Mouse (Mus musculus): ENCODE measurements around the gene Csmd2. TPM values are rescaled to one million over a fixed set of nuclear protein-coding genes. Genes with fewer than 3 reads are reported as not detected.
A peak's percentile ranks its signal among the peaks of the same experiment; 100 is the strongest.

The Csmd2 gene
- polyA plus RNA-seq, 1 experiment from 2014 or later = 11.2 TPM

DNA sequence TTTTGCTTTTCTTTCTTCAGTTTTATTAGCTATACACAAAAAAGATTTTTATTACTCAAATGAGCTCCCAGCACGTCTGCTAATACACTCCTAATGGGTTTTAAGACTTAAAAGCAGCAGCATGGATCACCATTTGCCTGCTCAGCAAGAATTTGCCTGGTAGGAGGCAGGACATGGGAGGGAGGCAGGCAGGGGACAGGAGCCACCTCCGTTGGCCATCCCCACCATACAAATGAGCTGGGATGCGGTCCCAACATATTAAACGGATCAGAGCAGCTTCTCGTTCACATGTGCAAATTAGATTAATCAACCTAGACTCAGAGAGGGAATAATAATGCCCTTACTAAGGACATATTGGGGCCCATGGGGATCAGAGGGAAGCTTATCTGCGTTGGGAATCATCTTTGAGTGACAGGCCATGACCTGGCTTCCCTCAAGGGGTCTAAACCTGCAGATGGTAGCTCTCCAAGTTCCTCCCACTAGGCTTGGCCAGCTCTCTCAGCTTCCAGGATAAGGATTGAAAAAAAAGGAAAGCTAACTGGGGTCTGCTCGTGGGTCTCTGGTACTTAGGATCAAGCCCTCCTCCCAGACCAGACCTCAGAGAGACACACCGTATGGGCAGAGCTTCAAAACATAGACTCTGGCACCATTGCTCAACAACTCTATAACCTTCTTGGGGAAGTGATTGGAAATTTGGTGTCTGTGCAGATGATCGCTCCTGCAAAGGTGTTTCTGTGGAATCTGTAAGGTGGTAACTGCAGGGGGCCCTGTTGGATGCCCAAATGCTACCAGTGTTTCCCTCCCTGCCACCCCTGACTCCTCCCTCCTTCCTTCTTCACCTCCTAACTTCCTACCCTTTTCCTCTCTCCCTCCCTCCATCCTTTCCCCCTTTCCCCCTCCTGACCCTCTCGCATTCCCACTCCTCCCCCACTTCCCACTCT lies 153.8 kb downstream of the Csmd2 start:
- H3K4me2 ChIP-seq (ENCODE audit: low read length) = no peak overlapping the region
- H3K4me3 ChIP-seq (ENCODE audit: low read length) = no peak overlapping the region
- H3K27me3 ChIP-seq (replicated peaks; ENCODE audit: control insufficient read depth, insufficient read depth, low read length) = no peaks in the 10 kb centered on the region
- 40% methylated on average over 10 of the region's 10 CpGs for WGBS
- no peaks in the 10 kb centered on the region for H3K36me3 ChIP-seq (ENCODE audit: control insufficient read depth, insufficient read depth, low read length)
- H3K9me3 ChIP-seq (ENCODE audit: control insufficient read depth, low read length) = no peaks in the 10 kb centered on the region
- peak; percentile 63 for ATAC-seq
- H3K27ac ChIP-seq (ENCODE audit: low read depth, low read length) = no peak overlapping the region; the same call in 1 of the 2 replicates
- H3K9ac ChIP-seq (ENCODE audit: low read depth, low read length) = no peak overlapping the region
- H3K4me1 ChIP-seq (ENCODE audit: control insufficient read depth, insufficient read depth, low read depth, low read length) = peaks cover 2% of the 10 kb centered on the region; the same call in 1 of the 2 replicates

DNA sequence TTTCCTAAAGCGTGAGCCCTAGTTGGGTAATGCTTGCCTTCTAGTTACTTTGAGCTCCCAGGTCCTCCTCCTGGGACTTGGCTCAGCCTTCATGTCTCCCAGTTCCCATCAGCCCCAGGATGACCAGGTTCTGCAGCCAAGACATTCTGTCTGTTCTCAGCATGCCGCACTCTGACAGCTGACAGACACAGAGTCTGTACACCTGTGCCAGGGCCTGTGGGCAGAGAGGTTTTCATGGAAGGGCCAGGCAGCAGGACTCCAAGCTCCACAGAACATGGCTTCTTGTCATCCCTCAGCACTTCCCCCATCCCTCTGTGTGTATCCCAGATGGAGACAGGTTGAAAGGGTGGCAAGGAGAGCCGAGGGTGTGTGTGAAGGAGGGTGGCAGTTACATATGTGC lies 154.6 kb downstream of the Csmd2 start:
- 0 out of 2 replicates have a peak, but pooled peaks have one; percentile 24 for ATAC-seq
- Histone ChIP-seq H3K27me3 (replicated peaks; ENCODE audit: control insufficient read depth, insufficient read depth, low read length) (no peaks in the 10 kb centered on the region), H3K9ac (ENCODE audit: low read depth, low read length) (no peak overlapping the region), H3K36me3 (ENCODE audit: control insufficient read depth, insufficient read depth, low read length) (no peaks in the 10 kb centered on the region), H3K4me3 (ENCODE audit: low read length) (no peak overlapping the region), H3K4me1 (ENCODE audit: control insufficient read depth, insufficient read depth, low read depth, low read length) (peaks cover 2% of the 10 kb centered on the region; the same call in 1 of the 2 replicates), H3K4me2 (ENCODE audit: low read length) (no peak overlapping the region), H3K9me3 (ENCODE audit: control insufficient read depth, low read length) (no peaks in the 10 kb centered on the region), H3K27ac (ENCODE audit: low read depth, low read length) (no peak overlapping the region; the same call in 1 of the 2 replicates)
- WGBS = 64% methylated on average over 3 of the region's 3 CpGs

DNA sequence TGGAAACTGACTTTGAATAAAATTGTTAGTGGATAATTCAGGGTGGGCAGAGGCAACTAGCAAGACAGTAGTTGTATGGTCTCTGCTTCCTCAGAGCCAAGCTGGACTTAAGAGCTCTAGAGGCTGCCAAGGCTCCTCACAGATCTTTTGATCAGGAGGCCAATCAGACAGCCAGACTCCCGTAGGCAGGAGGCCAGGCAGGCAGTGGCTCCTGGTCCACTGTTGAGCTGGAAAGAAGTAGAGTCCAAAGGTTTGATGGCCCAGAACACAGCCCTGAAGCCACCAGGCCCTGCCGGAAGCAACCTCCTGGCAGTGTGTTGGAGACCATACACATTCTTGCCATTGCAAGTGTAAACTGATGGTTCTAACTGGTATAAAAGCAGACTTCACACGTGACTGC lies 155.5 kb downstream of the Csmd2 start:
- WGBS = 90% methylated on average over 3 of the region's 3 CpGs
- no peak overlapping the region for H3K9ac ChIP-seq (ENCODE audit: low read depth, low read length)
- no peaks in the 10 kb centered on the region for H3K27me3 ChIP-seq (replicated peaks; ENCODE audit: control insufficient read depth, insufficient read depth, low read length)
- H3K4me3 ChIP-seq (ENCODE audit: low read length) = no peak overlapping the region
- H3K27ac ChIP-seq (ENCODE audit: low read depth, low read length) = no peak overlapping the region
- H3K9me3 ChIP-seq (ENCODE audit: control insufficient read depth, low read length) = no peaks in the 10 kb centered on the region
- ATAC-seq = no peak
- no peaks in the 10 kb centered on the region for H3K36me3 ChIP-seq (ENCODE audit: control insufficient read depth, insufficient read depth, low read length)
- peaks cover 2% of the 10 kb centered on the region; the same call in 1 of the 2 replicates for H3K4me1 ChIP-seq (ENCODE audit: control insufficient read depth, insufficient read depth, low read depth, low read length)
- no peak overlapping the region for H3K4me2 ChIP-seq (ENCODE audit: low read length)

DNA sequence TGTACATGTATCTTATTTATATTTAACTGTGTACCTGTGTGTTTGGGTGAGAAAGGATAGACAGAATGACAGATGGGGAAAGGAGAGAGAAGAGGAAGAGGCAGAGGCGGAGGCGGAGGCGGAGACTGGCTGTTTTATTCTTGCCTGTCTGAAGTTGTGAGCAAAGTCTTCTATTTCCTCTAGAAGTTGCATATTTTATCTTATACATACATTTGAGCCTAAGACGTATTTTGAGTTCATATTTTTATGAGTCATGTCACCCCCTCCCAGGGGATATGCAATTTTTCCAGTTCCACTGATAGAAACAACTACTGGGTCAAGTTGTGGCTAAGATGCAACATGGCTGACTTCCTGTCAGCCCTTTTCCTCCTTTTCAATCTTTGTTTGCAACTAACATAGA lies 161.9 kb downstream of the Csmd2 start:
- Histone ChIP-seq H3K4me2 (ENCODE audit: low read length) (no peak overlapping the region), H3K9ac (ENCODE audit: low read depth, low read length) (no peak overlapping the region), H3K27ac (ENCODE audit: low read depth, low read length) (no peak overlapping the region), H3K27me3 (replicated peaks; ENCODE audit: control insufficient read depth, insufficient read depth, low read length) (no peaks in the 10 kb centered on the region), H3K4me1 (ENCODE audit: control insufficient read depth, insufficient read depth, low read depth, low read length) (peaks cover 6% of the 10 kb centered on the region; the same call in 1 of the 2 replicates), H3K36me3 (ENCODE audit: control insufficient read depth, insufficient read depth, low read length) (no peaks in the 10 kb centered on the region), H3K9me3 (ENCODE audit: control insufficient read depth, low read length) (no peaks in the 10 kb centered on the region), H3K4me3 (ENCODE audit: low read length) (no peak overlapping the region)
- WGBS = 90% methylated on average over 4 of the region's 4 CpGs
- ATAC-seq = no peak

DNA sequence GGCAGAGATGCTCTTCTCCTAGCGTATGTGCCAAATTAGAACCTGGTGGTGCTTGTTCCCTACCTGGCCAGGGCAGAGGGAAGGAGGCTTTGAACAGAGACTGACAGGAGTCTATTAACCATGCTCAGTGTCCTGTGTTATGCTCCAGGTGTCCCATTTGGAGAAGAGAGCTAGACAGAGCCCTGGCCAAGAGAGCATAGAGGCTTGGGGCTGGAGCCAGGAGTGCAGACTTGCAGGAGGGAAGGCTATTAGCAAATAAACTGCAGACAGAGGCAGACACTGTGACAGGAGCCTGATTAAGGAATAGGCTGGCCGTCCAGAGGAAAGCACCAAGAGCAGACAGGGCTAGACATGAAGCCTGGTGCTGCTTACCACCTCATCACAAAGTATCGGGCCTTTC lies 164.4 kb downstream of the Csmd2 start:
- no peak overlapping the region for H3K9ac ChIP-seq (ENCODE audit: low read depth, low read length)
- no peaks in the 10 kb centered on the region for H3K27me3 ChIP-seq (replicated peaks; ENCODE audit: control insufficient read depth, insufficient read depth, low read length)
- H3K4me3 ChIP-seq (ENCODE audit: low read length) = no peak overlapping the region
- H3K9me3 ChIP-seq (ENCODE audit: control insufficient read depth, low read length) = no peaks in the 10 kb centered on the region
- H3K4me2 ChIP-seq (ENCODE audit: low read length) = no peak overlapping the region
- H3K36me3 ChIP-seq (ENCODE audit: control insufficient read depth, insufficient read depth, low read length) = no peaks in the 10 kb centered on the region
- H3K4me1 ChIP-seq (ENCODE audit: control insufficient read depth, insufficient read depth, low read depth, low read length) = peaks cover 6% of the 10 kb centered on the region; the same call in 1 of the 2 replicates
- 62% methylated on average over 3 of the region's 3 CpGs for WGBS
- no peak overlapping the region; the same call in 1 of the 2 replicates for H3K27ac ChIP-seq (ENCODE audit: low read depth, low read length)
- ATAC-seq = peak; percentile 43; the same call in 1 of the 2 replicates

DNA sequence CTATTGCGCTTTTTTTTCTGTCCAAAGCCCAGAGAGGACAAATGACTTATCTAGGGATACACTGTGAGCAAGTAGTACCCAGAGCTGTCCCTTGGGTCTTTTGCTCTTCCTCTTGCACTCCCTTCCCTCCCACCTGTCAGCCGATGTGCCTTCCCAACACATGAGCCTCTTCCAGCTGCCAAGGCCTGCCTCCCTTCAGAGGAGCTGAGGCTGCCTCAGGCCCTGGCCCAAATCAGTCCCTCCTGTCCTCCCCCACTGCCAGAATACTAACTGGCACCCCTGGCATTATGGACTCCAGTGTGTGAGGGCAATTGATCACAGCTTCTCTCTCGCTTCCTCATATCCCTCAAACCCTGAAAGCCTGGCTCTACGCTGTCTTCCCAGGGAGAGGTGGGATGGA lies 165.5 kb downstream of the Csmd2 start:
- peak overlapping the region; percentile 17 for H3K27ac ChIP-seq (ENCODE audit: low read depth, low read length)
- no peaks in the 10 kb centered on the region for H3K36me3 ChIP-seq (ENCODE audit: control insufficient read depth, insufficient read depth, low read length)
- H3K4me1 ChIP-seq (ENCODE audit: control insufficient read depth, insufficient read depth, low read depth, low read length) = peaks cover 6% of the 10 kb centered on the region; the same call in 1 of the 2 replicates
- no peak overlapping the region for H3K9ac ChIP-seq (ENCODE audit: low read depth, low read length)
- H3K4me2 ChIP-seq (ENCODE audit: low read length) = no peak overlapping the region
- WGBS = 72% methylated on average over 4 of the region's 4 CpGs
- 0 out of 2 replicates have a peak, but pooled peaks have one; percentile 15 for ATAC-seq
- no peaks in the 10 kb centered on the region for H3K27me3 ChIP-seq (replicated peaks; ENCODE audit: control insufficient read depth, insufficient read depth, low read length)
- H3K9me3 ChIP-seq (ENCODE audit: control insufficient read depth, low read length) = no peaks in the 10 kb centered on the region
- no peak overlapping the region for H3K4me3 ChIP-seq (ENCODE audit: low read length)

DNA sequence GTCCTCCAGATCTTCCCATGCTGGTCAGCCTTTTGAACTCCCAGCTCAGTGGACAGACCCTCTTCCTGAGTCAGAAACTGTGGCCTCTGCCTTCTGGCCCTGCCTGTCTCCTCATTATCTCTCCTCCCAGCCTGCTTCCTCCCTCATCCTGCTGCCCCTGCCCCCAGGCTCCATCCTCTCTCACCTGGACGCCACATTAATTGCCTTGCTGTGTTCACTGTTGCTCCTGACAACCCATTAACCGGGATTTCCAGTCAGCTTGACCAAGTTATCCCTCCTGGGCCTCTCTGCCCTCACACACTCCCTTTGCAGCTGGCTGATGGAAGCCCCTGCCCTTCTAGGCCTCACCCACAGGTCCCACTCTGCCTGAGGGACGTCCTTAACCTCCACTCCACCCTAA lies 167.6 kb downstream of the Csmd2 start:
- H3K9me3 ChIP-seq (ENCODE audit: control insufficient read depth, low read length) = no peaks in the 10 kb centered on the region
- no peak for ATAC-seq
- no peak overlapping the region for H3K4me2 ChIP-seq (ENCODE audit: low read length)
- H3K9ac ChIP-seq (ENCODE audit: low read depth, low read length) = no peak overlapping the region; the same call in 1 of the 2 replicates
- H3K4me1 ChIP-seq (ENCODE audit: control insufficient read depth, insufficient read depth, low read depth, low read length) = peaks cover 6% of the 10 kb centered on the region; the same call in 1 of the 2 replicates
- WGBS = 36% methylated on average over 3 of the region's 3 CpGs
- H3K36me3 ChIP-seq (ENCODE audit: control insufficient read depth, insufficient read depth, low read length) = no peaks in the 10 kb centered on the region
- H3K27ac ChIP-seq (ENCODE audit: low read depth, low read length) = no peak overlapping the region
- H3K27me3 ChIP-seq (replicated peaks; ENCODE audit: control insufficient read depth, insufficient read depth, low read length) = no peaks in the 10 kb centered on the region
- no peak overlapping the region for H3K4me3 ChIP-seq (ENCODE audit: low read length)

DNA sequence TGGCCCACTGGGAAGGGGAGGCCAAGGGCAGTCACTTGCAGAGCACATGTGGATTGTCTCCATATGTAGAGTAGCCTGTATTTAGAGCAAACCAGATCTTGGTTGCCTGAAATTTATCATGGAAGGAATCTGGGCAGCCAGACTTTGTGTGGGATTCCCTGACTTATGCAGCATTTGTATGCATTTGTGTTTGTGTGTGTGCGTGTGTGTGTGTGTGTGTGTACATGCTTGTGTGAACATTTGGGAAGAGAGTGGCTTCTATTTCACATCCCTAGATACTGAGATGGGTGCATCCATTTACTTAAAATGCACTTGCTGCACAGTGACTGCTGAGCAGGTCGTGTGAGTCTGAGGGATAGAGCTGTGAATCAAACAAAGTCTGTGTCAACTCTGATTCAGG lies 173.0 kb downstream of the Csmd2 start:
- Histone ChIP-seq H3K4me3 (ENCODE audit: low read length) (no peak overlapping the region), H3K36me3 (ENCODE audit: control insufficient read depth, insufficient read depth, low read length) (no peaks in the 10 kb centered on the region), H3K27me3 (replicated peaks; ENCODE audit: control insufficient read depth, insufficient read depth, low read length) (no peaks in the 10 kb centered on the region), H3K4me1 (ENCODE audit: control insufficient read depth, insufficient read depth, low read depth, low read length) (no peaks in the 10 kb centered on the region), H3K9me3 (ENCODE audit: control insufficient read depth, low read length) (no peaks in the 10 kb centered on the region), H3K4me2 (ENCODE audit: low read length) (no peak overlapping the region), H3K9ac (ENCODE audit: low read depth, low read length) (no peak overlapping the region), H3K27ac (ENCODE audit: low read depth, low read length) (no peak overlapping the region)
- ATAC-seq = no peak
- 84% methylated on average over 2 of the region's 2 CpGs for WGBS

DNA sequence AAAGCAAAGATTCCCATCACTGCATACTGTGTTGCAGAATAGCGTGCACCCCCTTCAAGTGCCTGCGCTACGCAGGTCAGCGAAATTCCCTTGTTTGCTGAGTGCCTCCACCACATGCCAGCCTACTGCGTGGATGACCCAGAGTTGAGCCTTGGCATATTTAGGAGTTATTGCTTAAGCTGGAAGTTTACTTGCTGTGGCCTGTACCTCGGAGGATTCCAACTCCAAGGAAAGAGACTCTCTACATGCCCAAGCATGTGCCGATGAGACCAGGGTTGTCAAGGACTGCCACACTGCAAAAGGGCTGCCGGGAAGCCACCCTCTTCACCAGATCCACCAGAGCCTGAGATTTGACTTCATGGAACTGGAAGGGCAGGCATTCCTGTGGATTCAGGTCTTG lies 182.5 kb downstream of the Csmd2 start:
- no peak overlapping the region for H3K27ac ChIP-seq (ENCODE audit: low read depth, low read length)
- no peak for ATAC-seq
- WGBS = 95% methylated on average over 8 of the region's 8 CpGs

More for the DNA sequence above, 182.5 kb downstream of the Csmd2 start:
- H3K9ac ChIP-seq (ENCODE audit: low read depth, low read length) = no peak overlapping the region
- no peak overlapping the region for H3K4me2 ChIP-seq (ENCODE audit: low read length)
- H3K36me3 ChIP-seq (ENCODE audit: control insufficient read depth, insufficient read depth, low read length) = no peaks in the 10 kb centered on the region
- H3K27me3 ChIP-seq (replicated peaks; ENCODE audit: control insufficient read depth, insufficient read depth, low read length) = no peaks in the 10 kb centered on the region
- H3K9me3 ChIP-seq (ENCODE audit: control insufficient read depth, low read length) = no peaks in the 10 kb centered on the region; the same call in 1 of the 2 replicates
- no peaks in the 10 kb centered on the region for H3K4me1 ChIP-seq (ENCODE audit: control insufficient read depth, insufficient read depth, low read depth, low read length)
- no peak overlapping the region for H3K4me3 ChIP-seq (ENCODE audit: low read length)
